7 mouse cellular contexts compared by ENCODE assay signal in the genomic region with DNA sequence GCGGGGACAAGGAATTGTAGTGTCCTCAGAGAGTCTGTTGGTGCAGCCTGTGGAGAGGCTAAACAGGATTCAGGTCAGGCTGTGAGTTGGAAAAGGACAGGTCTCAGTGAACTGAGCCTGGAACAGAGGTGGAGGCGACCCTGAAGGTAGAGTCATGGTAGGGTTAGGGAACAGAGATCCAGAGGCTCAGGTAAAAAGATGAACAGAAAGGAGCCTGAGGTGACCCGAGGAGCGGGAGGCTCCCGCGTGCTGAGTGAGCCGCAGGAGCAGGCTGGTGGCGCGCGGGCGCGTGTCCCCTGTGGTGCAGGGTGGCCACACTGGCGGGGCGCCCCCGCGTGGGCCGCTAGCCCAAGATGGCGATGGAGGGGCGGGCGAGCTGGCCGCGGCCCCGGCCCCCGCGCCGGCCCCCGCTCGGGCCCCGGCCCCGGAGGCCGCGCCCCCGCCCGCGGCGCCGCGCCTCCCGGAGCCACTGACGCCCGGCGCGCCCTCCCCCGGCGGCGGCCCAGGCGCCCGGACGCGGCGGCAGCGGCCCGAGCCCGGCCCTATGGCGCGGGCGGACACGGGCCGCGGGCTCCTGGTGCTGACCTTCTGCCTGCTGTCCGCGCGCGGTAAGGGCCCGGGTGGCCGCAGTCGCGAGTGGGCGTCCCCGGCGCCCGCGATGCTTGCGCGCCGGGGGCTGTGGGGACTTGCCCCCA. TPM values are rescaled to one million over a fixed set of nuclear protein-coding genes. Genes with fewer than 3 reads are reported as not detected.
A peak's percentile ranks its signal among the peaks of the same experiment; 100 is the strongest.
DNase-seq lines count a peak whose midpoint lies in the region; ATAC-seq and TF ChIP-seq lines count a peak whose summit lies in the region.

A gene (plus strand): TSS at position 496 of the 695 bp plus-strand sequence.

- WGBS in thymus, adult 2 months: 11% methylated on average over 75 of the region's 76 CpGs
- 2% methylated on average over 41 of the region's 76 CpGs for WGBS in intestine, embryonic 15.5 days
- WGBS in stomach, postnatal 0 days: 7% methylated on average over 13 of the region's 76 CpGs

- no peak within 1 kb of the TSS for H3K27ac ChIP-seq in thymus, adult 2 months (ENCODE audit: control insufficient read depth, insufficient read depth, low read length)
- peak within 1 kb of the TSS; percentile 96 for H3K27ac ChIP-seq in intestine, embryonic 15.5 days
- H3K27ac ChIP-seq in stomach, postnatal 0 days (replicated peaks): peak within 1 kb of the TSS; percentile 90

- no peaks in the 10 kb centered on the region for H3K36me3 ChIP-seq in thymus, adult 2 months (ENCODE audit: control insufficient read depth, insufficient read depth, low read length)
- H3K36me3 ChIP-seq in intestine, embryonic 15.5 days: no peaks in the 10 kb centered on the region
- H3K36me3 ChIP-seq in stomach, postnatal 0 days (ENCODE audit: control insufficient read depth, insufficient read depth, low read length): no peaks in the 10 kb centered on the region

- peak within 1 kb of the TSS; percentile 82 for H3K9ac ChIP-seq in intestine, embryonic 15.5 days
- peak within 1 kb of the TSS; percentile 77 for H3K9ac ChIP-seq in stomach, postnatal 0 days (ENCODE audit: low read length)

- H3K4me2 ChIP-seq in intestine, embryonic 15.5 days (replicated peaks): peak within 1 kb of the TSS; percentile 96
- peak within 1 kb of the TSS; percentile 98 for H3K4me2 ChIP-seq in stomach, postnatal 0 days (replicated peaks; ENCODE audit: low read depth)

- peaks cover 5% of the 10 kb centered on the region; the same call in 1 of the 2 replicates for H3K4me1 ChIP-seq in thymus, adult 2 months (replicated peaks; ENCODE audit: control insufficient read depth, insufficient read depth, low read length)
- peaks cover 26% of the 10 kb centered on the region for H3K4me1 ChIP-seq in intestine, embryonic 15.5 days (replicated peaks)
- no peaks in the 10 kb centered on the region for H3K4me1 ChIP-seq in stomach, postnatal 0 days (replicated peaks; ENCODE audit: control insufficient read depth, insufficient read depth)

- no peak for DNase-seq in thymus, adult 2 months
- DNase-seq in thymus, postnatal 14 days: no peak
- peak; percentile 28 for DNase-seq in cerebellum, adult 9-10 months
- peak; percentile 34 to 40 for DNase-seq in frontal cortex, postnatal 36 days (ENCODE audit: low spot score in 2 of 2)
- peak; percentile 16 to 42 for DNase-seq in lung, postnatal 4 days
- peak; percentile 53 for DNase-seq in stomach, postnatal 0 days (ENCODE audit: low spot score)

- ATAC-seq in intestine, embryonic 15.5 days: peak; percentile 62
- peak; percentile 59 for ATAC-seq in stomach, postnatal 0 days (ENCODE audit: low FRiP score, low TSS enrichment)

- H3K9me3 ChIP-seq in intestine, embryonic 15.5 days: no peaks in the 10 kb centered on the region; the same call in 1 of the 2 replicates
- no peaks in the 10 kb centered on the region for H3K9me3 ChIP-seq in stomach, postnatal 0 days (ENCODE audit: control insufficient read depth, low read length)

- no peak for TF ChIP-seq EP300 in stomach, postnatal 0 days (optimal IDR thresholded peaks at IDR 0.05)

- TF ChIP-seq POLR2A in thymus, adult 2 months (IDR thresholded peaks at IDR 0.05; ENCODE audit: control insufficient read depth, extremely low read depth, insufficient read depth, low read length, poor library complexity): no peak

- peaks cover 2% of the 10 kb centered on the region; the same call in 1 of the 2 replicates for H3K27me3 ChIP-seq in thymus, adult 2 months (ENCODE audit: control insufficient read depth, insufficient read depth, low read length)
- no peaks in the 10 kb centered on the region for H3K27me3 ChIP-seq in intestine, embryonic 15.5 days (replicated peaks)
- H3K27me3 ChIP-seq in stomach, postnatal 0 days (ENCODE audit: control insufficient read depth, insufficient read depth, low read length): no peaks in the 10 kb centered on the region

- H3K4me3 ChIP-seq in thymus, adult 2 months (ENCODE audit: control insufficient read depth, insufficient read depth, low read length): peak within 1 kb of the TSS; percentile 7
- peak within 1 kb of the TSS; percentile 93 for H3K4me3 ChIP-seq in intestine, embryonic 15.5 days (replicated peaks)
- H3K4me3 ChIP-seq in stomach, postnatal 0 days (ENCODE audit: low read depth, low read length): peak within 1 kb of the TSS; percentile 79

- TF ChIP-seq CTCF in thymus, adult 2 months (IDR thresholded peaks at IDR 0.05; ENCODE audit: borderline replicate concordance, control insufficient read depth, extremely low read depth, insufficient read depth, low read length, poor library complexity): no peak
- TF ChIP-seq CTCF in stomach, postnatal 0 days (IDR thresholded peaks at IDR 0.05; ENCODE audit: low read depth): peak; percentile 23; the same call in 1 of the 2 replicates

RNA-seq across cellular contexts. Expression of the gene that starts here (rescaled TPM):
- 8.9 and 11.7 TPM in 2 replicates for polyA plus RNA-seq in thymus, adult 2 months (2012; rRNA removed)
- 21.1 and 22.7 TPM in 2 replicates for polyA plus RNA-seq in intestine, embryonic 15.5 days (2015; fragmentation: Nextera tagmentation; extraction: Ambion mirVana)
- 11.1 and 12.2 TPM in 2 replicates for polyA plus RNA-seq in stomach, postnatal 0 days (2015; fragmentation: Nextera tagmentation; extraction: Ambion mirVana)

Comparison
In these comparisons a context has a peak if more than half of its experiments do, and no peak if none do; other contexts are left out.
1. DNase-seq: peak in cerebellum, adult 9-10 months (single experiment), frontal cortex, postnatal 36 days (2 of 2), lung, postnatal 4 days (2 of 2) and stomach, postnatal 0 days (single experiment); none in thymus, adult 2 months (single experiment) and thymus, postnatal 14 days (single experiment).
2. H3K4me3 ChIP-seq: peak in every context shown above with its lines; median percentile 93 in intestine, embryonic 15.5 days; 79 in stomach, postnatal 0 days; 7 in thymus, adult 2 months.